Mouse (Mus musculus) stomach, embryonic 15.5 days (tissue): Measurements from ENCODE around the gene Pot1a. TPM values are rescaled to one million over a fixed set of nuclear protein-coding genes. Genes with fewer than 3 reads are reported as not detected.

ENCODE experiments used
- ATAC-seq: fragments of 200-750 bp; cut with Nextera tagmentation; 2 replicates; pipeline ENCODE4 v1.8.0; 2017; ENCODE audit warnings: low read depth, moderate number of reproducible peaks, moderate TSS enrichment; ENCODE audit not compliant: insufficient read depth, low FRiP score
- H3K27ac ChIP-seq: fragments of 300-500 bp; sonication (generic); 2 replicates; pipeline ENCODE4 v1.5.1; 2015; ENCODE audit warnings: mild to moderate bottlenecking, inconsistent platforms
- H3K27me3 ChIP-seq: fragments of 300-500 bp; sonication (generic); replicated peaks from 2 replicates; pipeline ENCODE4 v1.6.1; 2015; ENCODE audit warnings: inconsistent platforms
- H3K36me3 ChIP-seq: fragments of 300-500 bp; sonication (generic); 2 replicates; pipeline ENCODE4 v1.6.1; 2015; ENCODE audit warnings: inconsistent platforms
- H3K4me1 ChIP-seq: fragments of 300-500 bp; sonication (generic); 2 replicates; pipeline ENCODE4 v1.6.1; 2015; ENCODE audit warnings: inconsistent platforms
- H3K4me2 ChIP-seq: fragments of 300-500 bp; sonication (generic); 2 replicates; pipeline ENCODE4 v1.6.1; 2015; ENCODE audit warnings: mild to moderate bottlenecking, inconsistent platforms
- H3K4me3 ChIP-seq: fragments of 300-500 bp; sonication (generic); replicated peaks from 2 replicates; pipeline ENCODE4 v1.5.1; 2015; ENCODE audit warnings: inconsistent platforms
- H3K9ac ChIP-seq: fragments of 300-500 bp; sonication (generic); 2 replicates; pipeline ENCODE4 v1.6.1; 2015; ENCODE audit warnings: inconsistent platforms
- H3K9me3 ChIP-seq: fragments of 300-500 bp; sonication (generic); 2 replicates; pipeline ENCODE4 v1.6.1; 2016; ENCODE audit warnings: inconsistent platforms
- WGBS: fragments of 180-500 bp; shearing (Covaris S2); methylation state at CpG from one replicate; pipeline ENCODE4 v1.1.7; 2015; 5-methylcytosine and 5-hydroxymethylcytosine counted together
- polyA plus RNA-seq: library from polyadenylated mRNA; unstranded; fragments of >200 nt; fragmentation: Nextera tagmentation; extraction: Ambion mirVana; gene quantifications from 2 replicates; pipeline ENCODE4 v1.2.1, GENCODE M21; 2015

The Pot1a gene
- polyA plus RNA-seq, 1 experiment from 2014 or later, result 24.3 TPM

DNA sequence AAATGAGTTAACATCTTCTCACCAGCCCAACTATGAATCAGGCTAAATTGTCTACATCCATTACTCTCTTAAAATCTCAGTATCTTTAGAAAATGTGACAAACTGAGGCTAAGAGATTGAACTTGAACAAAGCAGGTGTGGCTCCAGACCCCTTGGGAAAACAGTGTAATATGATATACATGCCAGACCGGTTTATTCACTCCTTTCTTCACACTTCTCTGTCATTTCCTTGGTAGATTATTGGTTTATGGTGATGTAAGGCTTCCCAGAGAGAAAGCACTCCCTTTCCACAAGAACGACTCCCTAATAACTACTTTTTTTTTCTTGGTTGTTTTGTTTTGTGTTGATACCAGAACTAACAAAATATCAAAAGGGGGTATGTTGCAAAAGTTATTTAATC lies 98.4 kb downstream of the Pot1a start:
- H3K4me3 ChIP-seq, result no peak overlapping the region
- peak; percentile 86 for ATAC-seq
- H3K4me1 ChIP-seq, result no peaks in the 10 kb centered on the region
- no peak overlapping the region for H3K4me2 ChIP-seq
- H3K27ac ChIP-seq, result 0 out of 2 replicates have a peak overlapping the region, but pooled peaks have one; percentile 35
- H3K36me3 ChIP-seq, result no peaks in the 10 kb centered on the region
- 25% methylated on average over 2 of the region's 2 CpGs for WGBS
- H3K9ac ChIP-seq, result no peak overlapping the region
- no peaks in the 10 kb centered on the region for H3K9me3 ChIP-seq
- no peaks in the 10 kb centered on the region for H3K27me3 ChIP-seq

GRCm38 (mm10) chr6:25709250-25709895 lies 99.7 kb downstream of the Pot1a start:
- no peaks in the 10 kb centered on the region for H3K36me3 ChIP-seq
- no peak overlapping the region for H3K4me2 ChIP-seq
- no peaks in the 10 kb centered on the region for H3K27me3 ChIP-seq
- no peaks in the 10 kb centered on the region for H3K9me3 ChIP-seq
- H3K27ac ChIP-seq, result no peak overlapping the region
- no peaks in the 10 kb centered on the region for H3K4me1 ChIP-seq
- H3K9ac ChIP-seq, result no peak overlapping the region
- peak; percentile 83 for ATAC-seq
- 17% methylated on average over 6 of the region's 6 CpGs for WGBS
- no peak overlapping the region for H3K4me3 ChIP-seq

GRCm38 (mm10) chr6:25699956-25700355 lies 109.1 kb downstream of the Pot1a start:
- no peaks in the 10 kb centered on the region for H3K9me3 ChIP-seq
- 45% methylated on average over 2 of the region's 2 CpGs for WGBS
- no peaks in the 10 kb centered on the region for H3K27me3 ChIP-seq
- no peak for ATAC-seq
- H3K4me3 ChIP-seq, result no peak overlapping the region
- H3K9ac ChIP-seq, result no peak overlapping the region
- no peak overlapping the region for H3K27ac ChIP-seq
- no peaks in the 10 kb centered on the region for H3K4me1 ChIP-seq
- H3K36me3 ChIP-seq, result no peaks in the 10 kb centered on the region
- H3K4me2 ChIP-seq, result no peak overlapping the region

Other genes starting within 250 kb of the Pot1a start
- gene Gpr37, start 118.5 kb downstream of the Pot1a start, polyA plus RNA-seq, result 2.5 and 2.9 TPM in 2 replicates